Mouse (Mus musculus) urinary bladder, postnatal 10 days (tissue): ENCODE measurements around the gene Serpina12.

Experiments used
- DNase-seq: peaks from one replicate; pipeline ENCODE4 v3.0.0; 2022; ENCODE audit warnings: low spot score

Gene Serpina12

GRCm38 (mm10) chr12:104003238-104003612 is 41.0 kb downstream of the Serpina12 start:
- DNase-seq, result no peak

- DNase-seq, result no peak
Measured at GRCm38 (mm10) chr12:104002569-104003237, 41.5 kb downstream of the Serpina12 start.

GRCm38 (mm10) chr12:104000594-104000993 is 43.6 kb downstream of the Serpina12 start:
- no peak for DNase-seq

GRCm38 (mm10) chr12:103999611-104000010 is 44.6 kb downstream of the Serpina12 start:
- no peak for DNase-seq

- DNase-seq, result no peak
Measured at GRCm38 (mm10) chr12:103996513-103996912, 47.7 kb downstream of the Serpina12 start.

GRCm38 (mm10) chr12:103995292-103996072 is 48.8 kb downstream of the Serpina12 start:
- DNase-seq, result no peak

- no peak for DNase-seq
Measured at GRCm38 (mm10) chr12:103992945-103993344, 51.3 kb downstream of the Serpina12 start.

GRCm38 (mm10) chr12:103989857-103990256 is 54.4 kb downstream of the Serpina12 start, which contains the start of gene Serpina11:
TSS of gene Serpina11 (minus strand) at chr12:103989957.
- no peak for DNase-seq

GRCm38 (mm10) chr12:103989514-103989767 is 54.8 kb downstream of the Serpina12 start:
- no peak for DNase-seq

- no peak for DNase-seq
Measured at GRCm38 (mm10) chr12:103988754-103989513, 55.3 kb downstream of the Serpina12 start.

- no peak for DNase-seq
Measured at GRCm38 (mm10) chr12:103985868-103986267, 58.4 kb downstream of the Serpina12 start.

GRCm38 (mm10) chr12:103984935-103985334 is 59.3 kb downstream of the Serpina12 start:
- DNase-seq, result no peak

GRCm38 (mm10) chr12:103981646-103982360 is 62.4 kb downstream of the Serpina12 start:
- DNase-seq, result no peak
